Mouse (Mus musculus) ES-Bruce4 (cell line): ENCODE results near the gene Meox1. TPM values are rescaled to one million over a fixed set of nuclear protein-coding genes. Genes with fewer than 3 reads are reported as not detected.

Experiments
- H3K27ac ChIP-seq: 2 replicates; pipeline ENCODE4 v1.5.1; 2012; ENCODE audit warnings: low read length, inconsistent platforms; ENCODE audit not compliant: insufficient read depth
- H3K27me3 ChIP-seq: 2 replicates; pipeline ENCODE4 v1.6.1; 2012; ENCODE audit warnings: mild to moderate bottlenecking, low read length, inconsistent platforms; ENCODE audit not compliant: control insufficient read depth, poor library complexity, insufficient read depth, severe bottlenecking
- H3K36me3 ChIP-seq: 2 replicates; pipeline ENCODE4 v1.6.1; 2012; ENCODE audit warnings: inconsistent platforms, mild to moderate bottlenecking, low read length, moderate library complexity; ENCODE audit not compliant: control insufficient read depth, poor library complexity, insufficient read depth, severe bottlenecking
- H3K4me1 ChIP-seq: one replicate; pipeline ENCODE4 v1.8.1; 2011; ENCODE audit warnings: low read length; ENCODE audit not compliant: control insufficient read depth, insufficient read depth
- H3K4me3 ChIP-seq: 2 replicates; pipeline ENCODE4 v1.5.1; 2011; ENCODE audit warnings: low read depth, mild to moderate bottlenecking, low read length
- H3K9ac ChIP-seq: 2 replicates; pipeline ENCODE4 v1.6.1; 2012; ENCODE audit warnings: low read depth, mild to moderate bottlenecking, inconsistent platforms; ENCODE audit not compliant: poor library complexity, severe bottlenecking
- H3K9me3 ChIP-seq: replicated peaks from 2 replicates; pipeline ENCODE4 v1.6.1; 2012; ENCODE audit warnings: mild to moderate bottlenecking, low read length, inconsistent platforms; ENCODE audit not compliant: control insufficient read depth, poor library complexity, insufficient read depth, severe bottlenecking
- CTCF ChIP-seq: IDR thresholded peaks from one replicate; pipeline ENCODE4 v1.8.1; 2011; ENCODE audit warnings: low read depth, low read length
- EP300 ChIP-seq: IDR thresholded peaks from 2 replicates; pipeline ENCODE4 v1.6.1; 2011; ENCODE audit warnings: low read depth, low read length; ENCODE audit not compliant: insufficient read depth
- POLR2A ChIP-seq: IDR thresholded peaks from one replicate; pipeline ENCODE4 v1.8.1; 2011; ENCODE audit warnings: low read length; ENCODE audit not compliant: insufficient read depth
- polyA plus RNA-seq: library from polyadenylated mRNA; stranded (reverse); fragments of >200 nt; gene quantifications from 2 replicates; pipeline ENCODE4 v1.2.4, GENCODE M21; 2011; ENCODE audit warnings: low read depth; ENCODE audit not compliant: missing spikeins, insufficient read depth, insufficient read length

Meox1 gene
- polyA plus RNA-seq, 1 experiment = not detected

DNA sequence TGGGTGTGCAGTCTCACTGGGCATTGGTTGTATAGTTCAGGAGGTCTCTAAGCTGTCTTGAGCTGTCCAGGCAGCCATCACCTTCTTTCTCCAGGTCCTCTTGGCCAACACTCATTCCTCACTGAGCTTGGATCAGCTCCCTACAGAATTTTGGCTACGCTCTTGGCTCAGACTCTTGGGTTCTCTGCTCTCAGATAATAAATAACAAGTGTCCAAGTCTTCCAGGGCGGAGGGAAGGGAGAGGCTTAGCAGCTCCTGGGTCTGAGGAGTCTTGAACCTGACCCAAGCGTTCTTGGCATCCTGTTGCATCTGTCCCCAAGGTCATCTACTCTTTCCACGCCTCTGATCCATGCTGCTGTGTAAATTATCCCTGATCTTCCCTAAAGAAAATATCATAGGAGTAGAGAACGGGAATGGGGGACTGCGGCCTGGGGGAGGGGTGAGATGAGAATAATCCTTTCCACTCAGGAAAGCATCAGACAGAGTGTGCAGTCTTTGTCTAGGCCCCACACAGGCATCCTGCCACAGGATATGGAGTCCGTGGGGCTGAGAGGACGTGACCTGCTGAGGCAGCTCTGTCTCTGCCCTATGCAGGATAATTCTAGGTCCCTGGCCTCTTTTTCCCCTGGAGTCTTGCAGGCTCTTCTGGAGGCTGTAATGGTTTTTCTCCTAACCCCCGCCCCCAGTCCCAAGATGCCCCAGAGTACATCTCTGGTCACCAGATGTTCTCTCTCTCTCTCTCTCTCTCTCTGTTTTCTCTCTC is 38.0 kb downstream of the Meox1 start:
- H3K9me3 ChIP-seq = no peaks in the 10 kb centered on the region
- no peak overlapping the region for H3K27ac ChIP-seq
- H3K4me3 ChIP-seq = no peak overlapping the region
- TF ChIP-seq CTCF (no peak), EP300 (no peak), POLR2A (no peak)
- no peaks in the 10 kb centered on the region for H3K27me3 ChIP-seq
- no peaks in the 10 kb centered on the region for H3K4me1 ChIP-seq
- H3K36me3 ChIP-seq = no peaks in the 10 kb centered on the region
- H3K9ac ChIP-seq = no peak overlapping the region

DNA sequence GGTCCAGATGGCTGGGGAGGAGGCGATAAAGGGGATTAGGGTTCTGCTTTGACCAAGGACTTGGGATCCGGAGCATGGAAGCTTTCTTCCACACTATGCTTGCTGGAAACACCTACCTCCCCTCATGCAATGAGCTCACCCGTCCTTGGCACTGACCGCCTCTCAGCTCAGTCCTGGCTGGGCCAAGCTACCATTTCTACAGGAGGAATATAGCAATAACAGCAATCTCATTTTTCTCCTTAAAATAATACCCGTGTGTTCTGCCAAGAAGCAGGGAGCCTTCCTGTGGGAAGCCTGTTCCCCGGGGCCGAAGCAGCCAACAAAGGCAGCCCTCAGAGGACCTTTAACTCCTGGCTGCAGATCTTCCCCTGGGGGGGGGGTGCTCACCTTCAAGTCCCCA is 43.1 kb downstream of the Meox1 start:
- Histone ChIP-seq H3K36me3 (no peaks in the 10 kb centered on the region), H3K4me1 (no peaks in the 10 kb centered on the region), H3K27me3 (no peaks in the 10 kb centered on the region), H3K9ac (no peak overlapping the region), H3K9me3 (no peaks in the 10 kb centered on the region), H3K4me3 (no peak overlapping the region), H3K27ac (no peak overlapping the region)
- TF ChIP-seq EP300 (no peak), POLR2A (no peak), CTCF (no peak)

DNA sequence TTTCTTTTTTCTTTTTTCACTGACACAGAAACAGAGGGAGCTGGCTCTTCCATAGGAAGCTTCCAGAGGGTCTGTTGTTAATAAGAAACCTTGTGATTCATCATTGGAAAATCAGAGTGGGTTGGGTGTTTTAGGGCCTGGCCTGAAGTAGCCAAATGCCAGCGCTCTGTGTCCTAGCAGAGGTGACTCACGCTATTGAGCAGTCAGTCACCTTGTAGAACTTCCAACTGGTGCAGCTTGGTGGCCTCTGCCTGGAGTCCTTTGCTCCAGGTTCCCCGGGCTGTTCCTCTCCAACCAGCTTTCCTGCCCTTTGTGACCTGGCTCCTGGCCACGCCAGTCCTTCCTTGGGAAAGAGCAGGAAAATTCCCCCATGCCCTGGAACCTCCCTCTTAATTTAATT is 44.9 kb downstream of the Meox1 start:
- Histone ChIP-seq H3K4me3 (no peak overlapping the region), H3K9ac (no peak overlapping the region), H3K36me3 (no peaks in the 10 kb centered on the region), H3K27ac (no peak overlapping the region), H3K9me3 (peaks cover 5% of the 10 kb centered on the region; the same call in 1 of the 2 replicates), H3K4me1 (no peaks in the 10 kb centered on the region), H3K27me3 (no peaks in the 10 kb centered on the region)
- no peak for TF ChIP-seq CTCF
- no peak for TF ChIP-seq POLR2A

DNA sequence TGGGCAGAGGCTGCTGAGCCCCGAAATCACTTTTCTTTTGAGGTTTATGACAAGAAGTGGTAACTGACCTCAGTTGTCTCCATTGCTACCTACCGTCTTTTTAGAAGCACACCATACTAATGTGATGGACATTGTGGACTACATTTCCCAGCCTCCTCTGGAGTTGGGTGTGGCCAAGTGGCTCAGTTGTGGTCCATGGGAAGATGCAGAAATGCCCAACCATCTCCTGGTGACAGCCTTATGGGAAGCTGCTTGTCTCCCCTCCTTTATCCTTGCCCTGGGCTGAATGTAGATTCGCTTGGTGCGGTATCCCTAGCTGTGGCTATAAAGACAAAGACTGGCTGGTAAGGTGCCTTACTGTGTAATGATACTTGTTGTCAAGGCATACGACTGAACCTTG is 46.7 kb downstream of the Meox1 start:
- no peak overlapping the region for H3K4me3 ChIP-seq
- H3K9ac ChIP-seq = no peak overlapping the region
- H3K9me3 ChIP-seq = peaks cover 5% of the 10 kb centered on the region; the same call in 1 of the 2 replicates
- no peaks in the 10 kb centered on the region for H3K4me1 ChIP-seq
- H3K27ac ChIP-seq = no peak overlapping the region
- H3K27me3 ChIP-seq = no peaks in the 10 kb centered on the region
- no peak for TF ChIP-seq EP300
- TF ChIP-seq POLR2A = no peak
- no peak for TF ChIP-seq CTCF
- H3K36me3 ChIP-seq = no peaks in the 10 kb centered on the region

DNA sequence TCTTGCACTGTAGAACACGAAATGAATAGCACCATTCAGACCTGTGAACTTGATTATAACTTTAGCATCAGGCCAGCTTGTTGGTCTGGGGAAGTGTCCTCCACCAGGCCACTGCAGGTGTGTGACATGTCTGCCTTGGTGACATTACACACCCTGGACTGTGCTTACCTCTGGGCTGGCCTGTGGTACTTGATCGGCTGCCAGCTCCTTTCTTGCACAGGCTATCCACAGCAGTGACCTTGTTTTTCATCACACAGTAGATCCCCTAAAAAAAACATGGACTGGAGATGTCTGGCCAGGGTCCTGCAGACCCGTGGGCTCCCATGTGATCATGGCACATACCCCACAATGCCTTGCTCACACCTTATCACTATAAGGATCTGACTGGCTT is 51.4 kb downstream of the Meox1 start:
- H3K9me3 ChIP-seq = peaks cover 10% of the 10 kb centered on the region
- no peak for TF ChIP-seq POLR2A
- no peak for TF ChIP-seq CTCF
- no peak for TF ChIP-seq EP300
- no peaks in the 10 kb centered on the region for H3K36me3 ChIP-seq
- H3K9ac ChIP-seq = no peak overlapping the region
- H3K27me3 ChIP-seq = no peaks in the 10 kb centered on the region
- H3K4me3 ChIP-seq = no peak overlapping the region
- H3K4me1 ChIP-seq = no peaks in the 10 kb centered on the region
- no peak overlapping the region for H3K27ac ChIP-seq

DNA sequence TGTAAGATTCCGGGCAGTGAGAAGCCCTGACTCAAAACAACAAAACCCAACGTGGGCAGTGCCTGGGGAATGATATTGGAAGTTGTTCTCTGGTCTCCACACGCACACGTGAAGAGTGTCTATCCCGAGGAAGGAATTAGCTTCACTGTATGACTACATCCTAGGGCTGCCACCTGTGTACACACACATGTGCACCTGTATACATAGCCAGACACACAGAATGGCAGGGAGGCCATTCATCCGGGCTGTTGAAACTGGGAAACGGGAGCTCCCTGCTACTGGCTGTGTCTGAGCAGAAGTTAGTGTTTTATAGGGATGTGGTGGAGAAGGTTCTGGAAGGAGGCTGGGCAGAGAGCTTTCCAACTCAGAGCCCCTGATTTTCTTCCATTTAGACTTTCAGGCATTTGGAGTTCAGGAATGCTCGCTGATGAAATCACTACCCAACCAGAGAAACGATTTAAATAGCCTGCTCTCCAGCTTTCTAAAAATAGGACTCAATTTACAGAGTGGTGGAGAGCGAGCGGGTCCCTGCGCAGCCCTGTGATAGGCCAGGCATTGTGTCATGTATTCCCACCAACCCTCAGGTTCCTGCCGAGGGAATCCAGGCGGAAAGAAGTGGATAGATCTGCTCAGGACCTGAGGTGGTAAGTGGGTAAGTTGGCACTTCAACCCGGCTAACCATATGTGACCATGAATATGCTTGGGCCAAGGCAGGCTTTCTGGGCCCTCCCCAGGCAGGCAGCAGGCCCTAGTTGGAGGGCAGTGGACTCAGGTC is 52.0 kb downstream of the Meox1 start:
- H3K36me3 ChIP-seq = no peaks in the 10 kb centered on the region
- no peak overlapping the region for H3K9ac ChIP-seq
- no peak overlapping the region for H3K4me3 ChIP-seq
- peaks cover 10% of the 10 kb centered on the region for H3K9me3 ChIP-seq
- no peaks in the 10 kb centered on the region for H3K27me3 ChIP-seq
- no peaks in the 10 kb centered on the region for H3K4me1 ChIP-seq
- H3K27ac ChIP-seq = no peak overlapping the region
- no peak for TF ChIP-seq POLR2A
- TF ChIP-seq EP300 = no peak
- TF ChIP-seq CTCF = no peak
